Comparison of ENCODE assay signal across 8 mouse cellular contexts in the genomic region with DNA sequence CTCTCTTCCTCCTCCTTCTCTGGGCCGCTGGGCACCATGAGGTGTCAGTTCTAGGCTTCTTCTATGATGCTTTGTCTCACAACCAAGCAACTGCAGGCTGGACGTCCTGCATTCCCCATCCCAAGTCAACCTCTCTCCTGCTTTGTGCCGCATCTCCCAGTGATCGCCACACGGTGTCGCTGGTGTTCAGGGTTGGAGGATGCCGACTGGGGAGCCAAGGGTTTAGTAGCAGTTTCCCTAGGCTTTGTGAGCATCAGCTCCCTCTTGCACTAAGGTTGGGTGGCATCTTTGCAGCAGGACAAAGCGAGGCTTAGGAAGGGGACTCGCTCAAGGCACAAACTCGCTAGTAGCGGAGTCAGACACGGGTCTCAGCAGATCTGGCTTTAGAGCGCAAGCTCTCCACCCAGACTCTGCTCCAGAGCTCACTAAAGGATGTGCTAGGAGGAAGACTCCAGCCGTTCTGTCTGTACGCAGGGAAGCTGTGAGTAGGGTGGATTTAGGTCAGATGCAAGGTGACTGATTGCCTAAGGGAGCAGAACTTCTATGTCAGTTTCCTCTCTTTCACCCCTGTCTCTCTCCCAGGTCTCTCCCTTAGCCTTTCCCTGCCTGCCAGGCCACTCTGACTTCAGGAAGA. TPM values are rescaled to one million over a fixed set of nuclear protein-coding genes. Genes with fewer than 3 reads are reported as not detected.
DNase-seq lines count a peak whose midpoint lies in the region; ATAC-seq and TF ChIP-seq lines count a peak whose summit lies in the region.

No protein-coding gene starts in this region.

- no peak overlapping the region for H3K27ac ChIP-seq in heart, embryonic 12.5 days (ENCODE audit: poor library complexity, severe bottlenecking)
- no peak overlapping the region for H3K27ac ChIP-seq in kidney, embryonic 15.5 days

- no peaks in the 10 kb centered on the region for H3K79me2 ChIP-seq in C2C12 (ENCODE audit: control insufficient read depth, insufficient read depth)

- no peaks in the 10 kb centered on the region for H3K79me3 ChIP-seq in C2C12 (ENCODE audit: low read depth)

- H3K4me3 ChIP-seq in C2C12 (ENCODE audit: insufficient read depth, poor library complexity, severe bottlenecking), result no peak overlapping the region
- H3K4me3 ChIP-seq in heart, embryonic 12.5 days, result no peak overlapping the region
- no peak overlapping the region for H3K4me3 ChIP-seq in kidney, embryonic 15.5 days (replicated peaks)

- H3K27me3 ChIP-seq in C2C12 (ENCODE audit: control insufficient read depth, insufficient read depth, insufficient read length), result no peaks in the 10 kb centered on the region
- 0 out of 2 replicates have a peak, but pooled peaks cover 21% of the 10 kb centered on the region for H3K27me3 ChIP-seq in heart, embryonic 12.5 days (replicated peaks)
- H3K27me3 ChIP-seq in kidney, embryonic 15.5 days, result peaks cover 7% of the 10 kb centered on the region; the same call in 1 of the 2 replicates

- peaks cover 4% of the 10 kb centered on the region; the same call in 1 of the 2 replicates for H3K9me3 ChIP-seq in heart, embryonic 12.5 days (replicated peaks)
- no peaks in the 10 kb centered on the region; the same call in 1 of the 2 replicates for H3K9me3 ChIP-seq in kidney, embryonic 15.5 days (replicated peaks)

- ATAC-seq in erythroblast, adult 5-6 weeks (replicated peaks; ENCODE audit: low FRiP score, poor library complexity, severe bottlenecking), result peak; percentile 81
- peak; percentile 40; the same call in 1 of the 2 replicates for ATAC-seq in heart, embryonic 12.5 days (ENCODE audit: insufficient number of reproducible peaks, low FRiP score)
- peak; percentile 55; the same call in 1 of the 2 replicates for ATAC-seq in kidney, embryonic 15.5 days (replicated peaks; ENCODE audit: low FRiP score)
- peak; percentile 88 for ATAC-seq in monocyte, adult 5-6 weeks (replicated peaks; ENCODE audit: insufficient number of reproducible peaks, low FRiP score, low TSS enrichment, poor library complexity, severe bottlenecking)

- H3K4me2 ChIP-seq in heart, embryonic 12.5 days, result peak overlapping the region; percentile 16
- peak overlapping the region; percentile 41 for H3K4me2 ChIP-seq in kidney, embryonic 15.5 days

- DNase-seq in brain, adult 2 months (ENCODE audit: low read depth, low spot score), result peak; percentile 93
- DNase-seq in liver, result peak; percentile 82
- DNase-seq in spleen, postnatal 14 days (ENCODE audit: low spot score in 2 of 2), result peak; percentile 56 to 75

- no peaks in the 10 kb centered on the region for H3K36me3 ChIP-seq in C2C12 (ENCODE audit: control insufficient read depth, insufficient read depth)
- H3K36me3 ChIP-seq in heart, embryonic 12.5 days, result no peaks in the 10 kb centered on the region
- H3K36me3 ChIP-seq in kidney, embryonic 15.5 days, result no peaks in the 10 kb centered on the region

- no peak overlapping the region for H3K9ac ChIP-seq in heart, embryonic 12.5 days
- H3K9ac ChIP-seq in kidney, embryonic 15.5 days, result no peak overlapping the region

- H3K4me1 ChIP-seq in heart, embryonic 12.5 days (replicated peaks), result peaks cover 11% of the 10 kb centered on the region; the same call in 1 of the 2 replicates
- H3K4me1 ChIP-seq in kidney, embryonic 15.5 days, result peaks cover 11% of the 10 kb centered on the region

- H3ac ChIP-seq in C2C12 (ENCODE audit: control insufficient read depth, insufficient read length, low read depth), result no peak overlapping the region

- peak; percentile 62 for TF ChIP-seq CTCF in C2C12 (IDR thresholded peaks at IDR 0.05; ENCODE audit: control insufficient read depth, insufficient read depth, insufficient read length)

- 4% methylated on average over 15 of the region's 15 CpGs for WGBS in heart, embryonic 12.5 days
- 4% methylated on average over 15 of the region's 15 CpGs for WGBS in kidney, embryonic 15.5 days

TF ChIP-seq in C2C12, 6 proteins besides CTCF, POLR2A, EP300 and RAD21:
- no peak for TF ChIP-seq MYOG (IDR thresholded peaks at IDR 0.05; ENCODE audit: control insufficient read depth, extremely low read depth, insufficient read length)
- TF ChIP-seq FOSL1 (IDR thresholded peaks at IDR 0.05; ENCODE audit: insufficient read depth, low read length, poor library complexity, severe bottlenecking), result no peak
- TF ChIP-seq USF1 (IDR thresholded peaks at IDR 0.05; ENCODE audit: low read depth), result no peak
- no peak for TF ChIP-seq CEBPB (IDR thresholded peaks at IDR 0.05; ENCODE audit: low read depth)
- no peak for TF ChIP-seq MAX (IDR thresholded peaks at IDR 0.05)
- TF ChIP-seq MYOD1 (IDR thresholded peaks at IDR 0.05; ENCODE audit: control insufficient read depth, insufficient read length, low read depth), result no peak

RNA-seq across cellular contexts. Expression of gene Mad2l2, which starts 15.3 kb away (rescaled TPM):
- 35.6 TPM for polyA plus RNA-seq in C2C12 (2012; fragmentation: generic; extraction: Trizol)
- total RNA-seq in erythroblast, adult 5-6 weeks (2015; ENCODE audit: low replicate concordance), result 7.3 and 8.6 TPM in 2 replicates
- 3.4 and 7.1 TPM in 2 replicates for total RNA-seq in erythroblast, adult 5-6 weeks (2017; ENCODE audit: low replicate concordance)
- polyA plus RNA-seq in heart, embryonic 12.5 days (2016; fragmentation: Nextera tagmentation; extraction: Ambion mirVana), result 36.6 and 39.3 TPM in 2 replicates
- 65.5 and 69.8 TPM in 2 replicates for polyA plus RNA-seq in kidney, embryonic 15.5 days (2015; fragmentation: Nextera tagmentation; extraction: Ambion mirVana)
- 1.5 to 7.6 TPM (median 6.4 TPM) in 3 replicates for total RNA-seq in monocyte, adult 5-6 weeks (2017)

RNA-seq across cellular contexts. Expression of gene Draxin, which starts 15.6 kb away (rescaled TPM):
- polyA plus RNA-seq in C2C12 (2012; fragmentation: generic; extraction: Trizol), result 0.01 TPM
- total RNA-seq in erythroblast, adult 5-6 weeks (2015; ENCODE audit: low replicate concordance), result 0.42 TPM in 1 of 2 replicates, not detected in the other
- total RNA-seq in erythroblast, adult 5-6 weeks (2017; ENCODE audit: low replicate concordance), result 0.84 TPM in 1 of 2 replicates, not detected in the other
- 0.05 and 0.08 TPM in 2 replicates for polyA plus RNA-seq in heart, embryonic 12.5 days (2016; fragmentation: Nextera tagmentation; extraction: Ambion mirVana)
- 0.46 and 0.62 TPM in 2 replicates for polyA plus RNA-seq in kidney, embryonic 15.5 days (2015; fragmentation: Nextera tagmentation; extraction: Ambion mirVana)
- total RNA-seq in monocyte, adult 5-6 weeks (2017), result 0.29 to 3.1 TPM in 2 of 3 replicates, not detected in the other

RNA-seq across cellular contexts. Expression of gene Agtrap, which starts 27.0 kb away (rescaled TPM):
- polyA plus RNA-seq in C2C12 (2012; fragmentation: generic; extraction: Trizol), result 8.2 TPM
- 4.6 and 7.3 TPM in 2 replicates for total RNA-seq in erythroblast, adult 5-6 weeks (2015; ENCODE audit: low replicate concordance)
- 7.4 and 9.2 TPM in 2 replicates for total RNA-seq in erythroblast, adult 5-6 weeks (2017; ENCODE audit: low replicate concordance)
- polyA plus RNA-seq in heart, embryonic 12.5 days (2016; fragmentation: Nextera tagmentation; extraction: Ambion mirVana), result 18.9 and 19.8 TPM in 2 replicates
- polyA plus RNA-seq in kidney, embryonic 15.5 days (2015; fragmentation: Nextera tagmentation; extraction: Ambion mirVana), result 20.6 and 24.4 TPM in 2 replicates
- 24.7 to 50.7 TPM (median 27.8 TPM) in 3 replicates for total RNA-seq in monocyte, adult 5-6 weeks (2017)

RNA-seq across cellular contexts. Expression of gene Fbxo6, which starts 37.1 kb away (rescaled TPM):
- polyA plus RNA-seq in C2C12 (2012; fragmentation: generic; extraction: Trizol), result 54.4 TPM
- 2.7 and 3.3 TPM in 2 replicates for total RNA-seq in erythroblast, adult 5-6 weeks (2015; ENCODE audit: low replicate concordance)
- total RNA-seq in erythroblast, adult 5-6 weeks (2017; ENCODE audit: low replicate concordance), result 1.3 and 2.8 TPM in 2 replicates
- 20.2 and 22.9 TPM in 2 replicates for polyA plus RNA-seq in heart, embryonic 12.5 days (2016; fragmentation: Nextera tagmentation; extraction: Ambion mirVana)
- 15.5 and 19.9 TPM in 2 replicates for polyA plus RNA-seq in kidney, embryonic 15.5 days (2015; fragmentation: Nextera tagmentation; extraction: Ambion mirVana)
- 12.7 to 17.3 TPM (median 13.8 TPM) in 3 replicates for total RNA-seq in monocyte, adult 5-6 weeks (2017)

RNA-seq across cellular contexts. Expression of gene Fbxo44, which starts 45.4 kb away (rescaled TPM):
- polyA plus RNA-seq in C2C12 (2012; fragmentation: generic; extraction: Trizol), result 2.1 TPM
- not detected in 2 replicates for total RNA-seq in erythroblast, adult 5-6 weeks (2015; ENCODE audit: low replicate concordance)
- total RNA-seq in erythroblast, adult 5-6 weeks (2017; ENCODE audit: low replicate concordance), result 0.43 TPM in 1 of 2 replicates, not detected in the other
- 24.9 and 25.1 TPM in 2 replicates for polyA plus RNA-seq in heart, embryonic 12.5 days (2016; fragmentation: Nextera tagmentation; extraction: Ambion mirVana)
- polyA plus RNA-seq in kidney, embryonic 15.5 days (2015; fragmentation: Nextera tagmentation; extraction: Ambion mirVana), result 11.8 and 13.6 TPM in 2 replicates
- total RNA-seq in monocyte, adult 5-6 weeks (2017), result 1.5 to 3.5 TPM (median 2.6 TPM) in 3 replicates
